Mouse (Mus musculus): ENCODE measurements around the gene Cdhr4. TPM values are rescaled to one million over a fixed set of nuclear protein-coding genes. Genes with fewer than 3 reads are reported as not detected.

Gene Cdhr4
- total and polyA plus RNA-seq, 2 experiments from 2014 or later: 0.91 to 1.2 TPM

DNA sequence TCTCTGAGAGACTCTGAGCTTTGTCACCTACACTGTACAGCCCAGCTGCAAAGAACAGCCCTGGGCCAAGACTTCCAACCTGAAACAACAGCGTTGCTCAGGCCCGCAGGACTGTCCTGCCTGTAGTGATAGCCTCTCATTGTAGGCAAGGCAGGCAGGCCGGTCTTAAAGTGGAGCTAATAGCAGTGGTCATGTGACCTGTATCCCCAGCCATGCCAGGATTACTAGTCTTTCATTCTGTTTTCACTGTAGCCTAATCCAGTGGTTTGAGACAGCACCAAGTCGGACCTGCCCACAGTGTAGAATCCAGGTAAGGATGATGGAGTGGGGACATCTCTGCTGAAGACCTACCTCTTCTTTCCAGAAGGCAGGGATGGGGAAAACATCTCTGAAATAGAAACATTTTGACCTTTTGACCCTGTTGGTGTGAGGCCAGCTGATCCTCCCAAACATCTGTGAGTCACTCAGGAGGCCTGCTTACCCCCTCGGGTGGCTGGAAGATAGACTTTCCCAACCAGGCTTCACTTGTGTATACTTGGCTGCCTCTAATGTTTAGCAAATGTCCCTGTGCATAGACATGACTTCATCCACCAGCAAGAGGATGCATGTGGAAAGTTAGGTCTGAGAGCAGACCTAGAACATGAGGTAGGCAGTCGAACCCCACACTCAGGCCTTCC is 36.5 kb upstream of the Cdhr4 start:
- TF ChIP-seq CTCF (IDR thresholded peaks at IDR 0.05; ENCODE audit: low read depth): no peak
- H3K27me3 ChIP-seq (ENCODE audit: insufficient read depth, low read length): no peaks in the 10 kb centered on the region
- no peak overlapping the region for H3K4me3 ChIP-seq (ENCODE audit: low read length)
- no peaks in the 10 kb centered on the region for H3K9me3 ChIP-seq (ENCODE audit: low read length)
- no peak overlapping the region for H3K27ac ChIP-seq
- WGBS: 84% methylated on average over 6 of the region's 6 CpGs
- no peaks in the 10 kb centered on the region; the same call in 1 of the 2 replicates for H3K36me3 ChIP-seq (ENCODE audit: insufficient read depth, low read length)
- H3K4me1 ChIP-seq (ENCODE audit: insufficient read depth, low read length): no peaks in the 10 kb centered on the region; the same call in 1 of the 2 replicates
- no peak overlapping the region for H3K9ac ChIP-seq (replicated peaks; ENCODE audit: low read length)
- H3K4me2 ChIP-seq (ENCODE audit: low read depth, low read length): no peak overlapping the region
- no peak for ATAC-seq
- DNase-seq (ENCODE audit: low spot score): no peak

- no peaks in the 10 kb centered on the region; the same call in 1 of the 2 replicates for H3K36me3 ChIP-seq (ENCODE audit: insufficient read depth, low read length)
- TF ChIP-seq CTCF (IDR thresholded peaks at IDR 0.05; ENCODE audit: low read depth): no peak
- H3K4me1 ChIP-seq (ENCODE audit: insufficient read depth, low read length): peaks cover 6% of the 10 kb centered on the region
- DNase-seq (ENCODE audit: low spot score): no peak
- H3K4me3 ChIP-seq (ENCODE audit: low read length): no peak overlapping the region
- no peak overlapping the region for H3K4me2 ChIP-seq (ENCODE audit: low read depth, low read length)
- ATAC-seq: no peak
- WGBS: 27% methylated on average over 6 of the region's 6 CpGs
- H3K27me3 ChIP-seq (ENCODE audit: insufficient read depth, low read length): no peaks in the 10 kb centered on the region
- no peak overlapping the region for H3K27ac ChIP-seq
- H3K9ac ChIP-seq (replicated peaks; ENCODE audit: low read length): no peak overlapping the region
- no peaks in the 10 kb centered on the region for H3K9me3 ChIP-seq (ENCODE audit: low read length)
Measured at GRCm38 (mm10) chr9:107957141-107957540, 35.2 kb upstream of the Cdhr4 start.

- 68% methylated on average over 6 of the region's 6 CpGs for WGBS
- no peak for DNase-seq (ENCODE audit: low spot score)
Measured at GRCm38 (mm10) chr9:107959896-107960295, 32.4 kb upstream of the Cdhr4 start.

DNA sequence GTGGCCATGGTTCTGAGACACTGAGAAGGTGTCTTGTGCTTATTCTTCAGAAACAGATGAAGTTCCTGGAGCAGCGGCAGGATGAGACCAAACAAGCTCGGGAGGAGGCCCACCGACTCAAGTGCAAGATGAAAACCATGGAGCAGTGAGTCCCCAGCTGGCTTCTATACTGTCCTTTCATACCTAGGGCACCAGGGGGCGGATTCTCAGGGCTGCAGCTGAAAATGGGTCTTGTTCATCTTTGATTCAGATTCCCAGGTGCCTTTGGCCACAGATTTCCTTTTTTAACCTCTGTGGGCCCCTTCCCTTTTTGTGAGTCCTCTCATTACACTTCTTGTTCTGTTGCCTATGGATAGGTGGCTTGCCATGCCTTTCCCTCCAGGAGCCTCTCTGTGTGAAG is 31.4 kb upstream of the Cdhr4 start:
- H3K9ac ChIP-seq (replicated peaks; ENCODE audit: low read length): no peak overlapping the region
- TF ChIP-seq CTCF (IDR thresholded peaks at IDR 0.05; ENCODE audit: low read depth): peak; percentile 22; the same call in 1 of the 2 replicates
- peak overlapping the region; percentile 33; the same call in 1 of the 2 replicates for H3K4me2 ChIP-seq (ENCODE audit: low read depth, low read length)
- peaks cover 7% of the 10 kb centered on the region for H3K4me1 ChIP-seq (ENCODE audit: insufficient read depth, low read length)
- no peak for ATAC-seq
- H3K27me3 ChIP-seq (ENCODE audit: insufficient read depth, low read length): no peaks in the 10 kb centered on the region
- DNase-seq (ENCODE audit: low spot score): no peak
- 76% methylated on average over 4 of the region's 4 CpGs for WGBS
- no peaks in the 10 kb centered on the region; the same call in 1 of the 2 replicates for H3K36me3 ChIP-seq (ENCODE audit: insufficient read depth, low read length)
- no peak overlapping the region for H3K4me3 ChIP-seq (ENCODE audit: low read length)
- H3K9me3 ChIP-seq (ENCODE audit: low read length): no peaks in the 10 kb centered on the region
- H3K27ac ChIP-seq: peak overlapping the region; percentile 87

More at GRCm38 (mm10) chr9:107959896-107960295, 32.4 kb upstream of the Cdhr4 start:
- no peak for ATAC-seq
- no peak overlapping the region for H3K4me3 ChIP-seq (ENCODE audit: low read length)
- H3K4me2 ChIP-seq (ENCODE audit: low read depth, low read length): no peak overlapping the region
- H3K4me1 ChIP-seq (ENCODE audit: insufficient read depth, low read length): peaks cover 7% of the 10 kb centered on the region
- H3K27me3 ChIP-seq (ENCODE audit: insufficient read depth, low read length): no peaks in the 10 kb centered on the region
- no peak for TF ChIP-seq CTCF (IDR thresholded peaks at IDR 0.05; ENCODE audit: low read depth)
- H3K36me3 ChIP-seq (ENCODE audit: insufficient read depth, low read length): no peaks in the 10 kb centered on the region; the same call in 1 of the 2 replicates
- H3K27ac ChIP-seq: 0 out of 2 replicates have a peak overlapping the region, but pooled peaks have one; percentile 87
- no peaks in the 10 kb centered on the region for H3K9me3 ChIP-seq (ENCODE audit: low read length)
- no peak overlapping the region for H3K9ac ChIP-seq (replicated peaks; ENCODE audit: low read length)

- ATAC-seq: peak; percentile 54; the same call in 1 of the 2 replicates
- no peak for TF ChIP-seq CTCF (IDR thresholded peaks at IDR 0.05; ENCODE audit: low read depth)
Measured at GRCm38 (mm10) chr9:107961351-107961762, 30.9 kb upstream of the Cdhr4 start.

GRCm38 (mm10) chr9:107961881-107962280 is 30.4 kb upstream of the Cdhr4 start:
- H3K4me3 ChIP-seq (ENCODE audit: low read length): no peak overlapping the region
- H3K4me2 ChIP-seq (ENCODE audit: low read depth, low read length): no peak overlapping the region
- H3K27me3 ChIP-seq (ENCODE audit: insufficient read depth, low read length): no peaks in the 10 kb centered on the region
- peak; percentile 67 for TF ChIP-seq CTCF (IDR thresholded peaks at IDR 0.05; ENCODE audit: low read depth)
- H3K9me3 ChIP-seq (ENCODE audit: low read length): no peaks in the 10 kb centered on the region
- H3K36me3 ChIP-seq (ENCODE audit: insufficient read depth, low read length): no peaks in the 10 kb centered on the region; the same call in 1 of the 2 replicates
- WGBS: 35% methylated on average over 5 of the region's 5 CpGs
- H3K27ac ChIP-seq: peak overlapping the region; percentile 87
- peak; percentile 61 for ATAC-seq
- H3K9ac ChIP-seq (replicated peaks; ENCODE audit: low read length): no peak overlapping the region; the same call in 1 of the 2 replicates
- H3K4me1 ChIP-seq (ENCODE audit: insufficient read depth, low read length): peaks cover 7% of the 10 kb centered on the region
- DNase-seq (ENCODE audit: low spot score): peak; percentile 76

More at GRCm38 (mm10) chr9:107961351-107961762, 30.9 kb upstream of the Cdhr4 start:
- DNase-seq (ENCODE audit: low spot score): peak; percentile 81
- peak overlapping the region; percentile 87 for H3K27ac ChIP-seq
- H3K9ac ChIP-seq (replicated peaks; ENCODE audit: low read length): no peak overlapping the region
- WGBS: 58% methylated on average over 10 of the region's 10 CpGs
- no peaks in the 10 kb centered on the region; the same call in 1 of the 2 replicates for H3K36me3 ChIP-seq (ENCODE audit: insufficient read depth, low read length)
- H3K4me2 ChIP-seq (ENCODE audit: low read depth, low read length): peak overlapping the region; percentile 33; the same call in 1 of the 2 replicates
- no peaks in the 10 kb centered on the region for H3K9me3 ChIP-seq (ENCODE audit: low read length)
- H3K27me3 ChIP-seq (ENCODE audit: insufficient read depth, low read length): no peaks in the 10 kb centered on the region
- no peak overlapping the region for H3K4me3 ChIP-seq (ENCODE audit: low read length)
- peaks cover 7% of the 10 kb centered on the region for H3K4me1 ChIP-seq (ENCODE audit: insufficient read depth, low read length)

GRCm38 (mm10) chr9:107962916-107963315 is 29.4 kb upstream of the Cdhr4 start:
- WGBS: 96% methylated on average over 9 of the region's 9 CpGs
- Histone ChIP-seq H3K4me2 (ENCODE audit: low read depth, low read length) (no peak overlapping the region), H3K36me3 (ENCODE audit: insufficient read depth, low read length) (no peaks in the 10 kb centered on the region), H3K27ac (no peak overlapping the region), H3K4me3 (ENCODE audit: low read length) (no peak overlapping the region), H3K27me3 (ENCODE audit: insufficient read depth, low read length) (no peaks in the 10 kb centered on the region), H3K4me1 (ENCODE audit: insufficient read depth, low read length) (peaks cover 7% of the 10 kb centered on the region), H3K9me3 (ENCODE audit: low read length) (no peaks in the 10 kb centered on the region), H3K9ac (replicated peaks; ENCODE audit: low read length) (no peak overlapping the region)
- no peak for DNase-seq (ENCODE audit: low spot score)
- no peak for ATAC-seq
- no peak for TF ChIP-seq CTCF (IDR thresholded peaks at IDR 0.05; ENCODE audit: low read depth)

Data from hindbrain, postnatal 0 days (tissue).